Mouse (Mus musculus) G1E (cell line): Measurements from ENCODE around the gene Pes1. TPM values are rescaled to one million over a fixed set of nuclear protein-coding genes. Genes with fewer than 3 reads are reported as not detected.

Experiments used
- ATAC-seq: 2 replicates; pipeline ENCODE4 v1.8.0; 2016; ENCODE audit warnings: mild to moderate bottlenecking; ENCODE audit not compliant: insufficient number of reproducible peaks, poor library complexity, low FRiP score, severe bottlenecking; ENCODE audit errors: extremely low read depth
- DNase-seq: peaks from one replicate; pipeline ENCODE4 v3.0.0; 2012; ENCODE audit warnings: low spot score
- H3K27me3 ChIP-seq: 2 replicates; pipeline ENCODE4 v1.6.1; 2012; ENCODE audit warnings: mild to moderate bottlenecking, low read length, inconsistent platforms; ENCODE audit not compliant: insufficient read depth
- H3K36me3 ChIP-seq: replicated peaks from 2 replicates; pipeline ENCODE3; 2012; ENCODE audit warnings: mild to moderate bottlenecking, inconsistent platforms
- H3K4me1 ChIP-seq: 2 replicates; pipeline ENCODE4 v1.6.1; 2012; ENCODE audit warnings: low read depth, low read length, inconsistent platforms, mixed read lengths; ENCODE audit not compliant: insufficient read depth
- H3K4me3 ChIP-seq: 2 replicates; pipeline ENCODE4 v1.5.1; 2012; ENCODE audit warnings: low read depth, mild to moderate bottlenecking, inconsistent platforms, low read length, moderate library complexity, mixed read lengths
- H3K9me3 ChIP-seq: replicated peaks from 2 replicates; pipeline ENCODE4 v1.6.1; 2012; ENCODE audit warnings: inconsistent platforms
- CTCF ChIP-seq: IDR thresholded peaks from 2 replicates; pipeline ENCODE4 v1.5.1; 2012; ENCODE audit warnings: low read depth, low read length, inconsistent platforms, mixed read lengths
- GATA1 ChIP-seq: IDR thresholded peaks from 2 replicates; pipeline ENCODE4 v1.6.1; 2012; ENCODE audit warnings: borderline replicate concordance, low read length, inconsistent platforms, mixed read lengths
- GATA2 ChIP-seq: IDR thresholded peaks from 2 replicates; pipeline ENCODE4 v1.6.1; 2012; ENCODE audit warnings: low read depth, low read length, inconsistent platforms, borderline replicate concordance
- POLR2AphosphoS5 ChIP-seq: IDR thresholded peaks from 2 replicates; pipeline ENCODE4 v1.6.1; 2012; ENCODE audit warnings: low read depth, low read length, inconsistent platforms; ENCODE audit not compliant: insufficient replicate concordance
- TAL1 ChIP-seq: conservative IDR thresholded peaks from 2 replicates; pipeline ENCODE4 v1.6.1; 2012; ENCODE audit warnings: low read depth, low read length, inconsistent platforms, mixed read lengths
- polyA plus RNA-seq: library from polyadenylated mRNA; stranded (reverse); fragments of >175 nt; gene quantifications from 2 replicates; pipeline ENCODE4 v1.2.3, GENCODE M21; 2012
- total RNA-seq, 2 experiments: library from RNA; stranded (forward) in 1 of 2; stranded (reverse) in 1 of 2; fragments of 200-1000 nt in 1 of 2; fragments of >200 nt in 1 of 2; fragmentation: Nextera tagmentation in 1 of 2; gene quantifications; 2 replicates each; pipeline ENCODE4 v1.2.3; 2014 to 2017

The Pes1 gene
- total and polyA plus RNA-seq, 3 experiments: 73.0 to 213 (median 127) TPM

DNA sequence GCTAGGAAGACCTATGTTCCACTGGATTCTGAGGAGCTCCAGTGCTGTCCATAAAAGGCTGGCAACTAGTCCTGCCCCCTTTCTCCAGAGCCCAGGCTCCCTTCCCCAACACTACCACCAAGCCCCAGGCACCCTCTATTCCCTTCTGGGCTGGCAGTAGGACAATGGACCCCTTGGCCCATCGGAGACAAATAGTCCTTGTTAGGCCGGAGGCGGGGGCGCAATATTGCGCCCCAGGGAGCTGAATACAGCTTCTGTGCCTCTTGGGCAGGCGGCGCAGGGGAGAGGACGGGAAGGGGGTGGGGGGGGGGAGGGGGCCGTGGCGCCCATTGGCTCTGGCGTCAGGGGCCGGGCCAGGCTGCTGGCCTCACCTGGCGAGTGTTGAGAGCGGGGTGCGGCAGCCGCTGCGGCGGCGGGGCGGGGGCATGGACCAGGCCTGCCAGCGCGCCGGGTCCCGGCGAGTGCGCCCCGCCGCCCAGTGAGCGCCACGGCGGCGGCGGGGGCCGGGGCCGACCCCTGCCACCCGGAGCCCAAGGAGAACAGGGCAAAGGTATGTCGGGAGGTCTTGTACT is 19.6 kb downstream of the Pes1 start, which contains the start of gene Gal3st1:
Gal3st1 (plus strand) TSS at position 346 of the 572 bp plus-strand sequence.
- H3K4me1 ChIP-seq: no peaks in the 10 kb centered on the region
- ATAC-seq (no peak), DNase-seq (no peak)
- H3K36me3 ChIP-seq: peaks cover 47% of the 10 kb centered on the region
- H3K9me3 ChIP-seq: no peaks in the 10 kb centered on the region
- no peak within 1 kb of the TSS for H3K4me3 ChIP-seq
- TF ChIP-seq TAL1: no peak
- no peak for TF ChIP-seq CTCF
- TF ChIP-seq POLR2AphosphoS5: no peak
- no peak for TF ChIP-seq GATA1
- no peak for TF ChIP-seq GATA2
- H3K27me3 ChIP-seq: peaks cover 16% of the 10 kb centered on the region

- no peaks in the 10 kb centered on the region for H3K9me3 ChIP-seq
- DNase-seq (no peak), ATAC-seq (no peak)
- TF ChIP-seq POLR2AphosphoS5: no peak
- peaks cover 16% of the 10 kb centered on the region for H3K27me3 ChIP-seq
- peaks cover 39% of the 10 kb centered on the region for H3K36me3 ChIP-seq
- no peak overlapping the region for H3K4me3 ChIP-seq
- H3K4me1 ChIP-seq: no peaks in the 10 kb centered on the region
Measured at GRCm38 (mm10) chr11:3983863-3984745, 20.3 kb downstream of the Pes1 start.

GRCm38 (mm10) chr11:3989748-3990147 is 26.0 kb downstream of the Pes1 start:
- DNase-seq (no peak), ATAC-seq (no peak)
- no peaks in the 10 kb centered on the region for H3K9me3 ChIP-seq
- H3K4me1 ChIP-seq: no peaks in the 10 kb centered on the region
- TF ChIP-seq GATA2: no peak
- TF ChIP-seq GATA1: no peak
- no peak for TF ChIP-seq POLR2AphosphoS5
- TF ChIP-seq CTCF: no peak
- no peak for TF ChIP-seq TAL1
- H3K4me3 ChIP-seq: no peak overlapping the region
- H3K36me3 ChIP-seq: no peaks in the 10 kb centered on the region
- H3K27me3 ChIP-seq: peaks cover 34% of the 10 kb centered on the region

DNA sequence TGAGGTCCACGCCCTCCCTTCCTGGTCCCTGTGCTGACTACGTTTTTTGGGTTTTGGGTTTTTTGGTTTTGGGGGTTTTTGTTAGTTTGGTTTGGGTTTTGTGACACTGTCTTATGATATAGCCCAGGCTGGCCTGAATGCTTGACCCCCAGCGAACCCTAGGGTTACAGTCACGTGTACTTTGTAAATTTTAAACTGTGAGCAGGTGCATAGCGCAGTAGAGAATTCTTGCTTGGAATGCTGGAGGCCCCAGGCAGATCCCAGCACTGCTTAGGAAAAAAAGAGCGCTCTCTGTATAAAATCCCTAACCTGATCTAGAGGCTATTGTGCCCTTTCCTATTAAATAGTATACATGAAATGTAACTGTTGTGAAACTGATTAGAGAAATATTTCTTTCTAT is 29.4 kb downstream of the Pes1 start:
- no peaks in the 10 kb centered on the region for H3K36me3 ChIP-seq
- DNase-seq: no peak
- peaks cover 4% of the 10 kb centered on the region for H3K9me3 ChIP-seq
- H3K4me1 ChIP-seq: no peaks in the 10 kb centered on the region; the same call in 1 of the 2 replicates
- no peak overlapping the region for H3K4me3 ChIP-seq
- TF ChIP-seq GATA1 (no peak), GATA2 (no peak), CTCF (no peak), POLR2AphosphoS5 (no peak), TAL1 (no peak)
- no peak for ATAC-seq
- peaks cover 33% of the 10 kb centered on the region for H3K27me3 ChIP-seq

- no peak for DNase-seq
- peaks cover 38% of the 10 kb centered on the region for H3K27me3 ChIP-seq
- peaks cover 10% of the 10 kb centered on the region for H3K9me3 ChIP-seq
- TF ChIP-seq CTCF (no peak), POLR2AphosphoS5 (no peak), GATA2 (no peak), GATA1 (no peak), TAL1 (no peak)
- no peaks in the 10 kb centered on the region for H3K36me3 ChIP-seq
- no peaks in the 10 kb centered on the region; the same call in 1 of the 2 replicates for H3K4me1 ChIP-seq
- H3K4me3 ChIP-seq: no peak overlapping the region
- no peak for ATAC-seq
Measured at GRCm38 (mm10) chr11:3993914-3994313, 30.1 kb downstream of the Pes1 start.

DNA sequence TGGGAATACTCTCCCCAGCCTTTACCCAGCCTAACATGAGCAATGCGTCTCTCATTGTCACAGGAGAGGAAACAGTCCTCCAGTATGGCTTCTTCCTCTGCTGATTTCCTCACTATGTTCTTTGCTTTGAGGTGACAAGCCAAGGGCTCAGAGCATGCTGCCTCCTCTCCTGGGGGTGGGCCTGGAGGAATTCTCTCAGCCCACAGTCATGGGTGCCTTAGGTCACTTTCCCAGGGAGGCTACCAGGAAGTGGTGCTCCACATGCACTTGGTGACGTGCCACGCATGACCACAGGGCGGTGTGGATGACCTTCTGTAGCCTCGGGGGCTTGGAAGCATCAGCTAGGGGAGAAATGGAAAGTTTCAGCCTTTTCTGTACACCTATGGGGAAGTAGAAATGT is 31.7 kb downstream of the Pes1 start:
- DNase-seq (no peak), ATAC-seq (no peak)
- peaks cover 32% of the 10 kb centered on the region for H3K27me3 ChIP-seq
- H3K9me3 ChIP-seq: peaks cover 10% of the 10 kb centered on the region
- no peaks in the 10 kb centered on the region for H3K36me3 ChIP-seq
- no peaks in the 10 kb centered on the region; the same call in 1 of the 2 replicates for H3K4me1 ChIP-seq
- no peak overlapping the region for H3K4me3 ChIP-seq
- TF ChIP-seq GATA2 (no peak), CTCF (no peak), POLR2AphosphoS5 (no peak), TAL1 (no peak)
